Mouse (Mus musculus): ENCODE data around the gene Fkbp15.
A peak's percentile ranks its signal among the peaks of the same experiment; 100 is the strongest.

The Fkbp15 gene

DNA sequence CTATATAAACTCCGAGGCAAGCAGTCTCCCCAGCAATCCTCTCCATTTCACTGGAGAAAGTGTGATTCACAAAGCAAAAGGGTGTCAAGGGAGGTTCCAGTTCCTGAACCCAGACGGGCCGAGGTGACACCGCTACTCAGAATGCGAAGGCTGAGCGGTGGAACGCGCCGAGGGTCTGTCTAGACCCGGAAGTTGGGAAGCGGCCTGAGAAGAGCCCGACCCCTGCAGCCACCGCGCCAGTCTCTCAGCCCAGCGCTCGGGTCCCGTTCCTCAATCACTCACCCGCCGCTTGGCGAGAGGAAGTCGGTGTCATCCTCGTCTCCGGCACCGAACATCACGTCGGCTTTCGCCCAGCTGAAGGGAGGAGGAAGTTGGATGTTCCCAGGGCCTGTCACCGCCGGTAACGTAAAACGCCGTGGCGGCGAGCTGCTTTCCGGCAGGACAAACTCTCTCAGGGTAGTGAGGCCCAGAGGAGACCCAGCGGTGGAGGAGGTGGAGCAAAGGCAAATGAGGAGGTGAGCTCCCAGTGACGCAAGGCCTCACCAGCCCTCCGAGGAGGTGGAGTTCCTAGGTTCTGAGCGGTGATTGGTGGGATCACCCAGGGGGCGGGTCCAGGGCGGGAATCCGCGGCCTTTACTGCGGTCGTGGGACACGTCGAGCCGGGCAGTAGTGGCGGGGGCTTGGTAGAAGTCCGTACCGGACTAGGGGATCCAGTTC lies at the start of gene Fkbp15, which contains the start of gene Slc31a1:
Gene Fkbp15, minus strand, starts transcription at position 461 of the 717 bp plus-strand sequence.
Gene Slc31a1, plus strand, starts transcription at position 640 of the 717 bp plus-strand sequence.
- DNase-seq (ENCODE audit: low spot score), result peak; percentile 96

DNA sequence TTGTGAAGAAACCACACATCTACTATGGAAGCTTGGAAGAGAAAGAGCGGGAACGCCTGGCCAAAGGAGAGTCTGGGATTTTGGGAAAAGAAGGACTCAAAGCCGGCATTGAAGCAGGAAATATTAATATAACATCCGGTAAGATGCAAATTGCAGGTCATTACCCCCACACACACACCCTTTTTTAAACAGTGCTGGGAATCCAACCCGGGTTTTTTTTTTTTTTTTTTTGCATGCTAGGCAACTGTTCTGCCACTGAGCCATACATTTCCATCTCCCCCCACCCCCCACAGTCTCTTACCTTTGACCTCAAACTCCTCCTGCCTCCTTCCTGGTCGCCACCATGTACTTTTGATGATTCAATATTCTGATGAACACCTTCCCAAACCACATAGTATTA lies 49.3 kb upstream of the Fkbp15 start:
- DNase-seq (ENCODE audit: low spot score), result no peak

DNA sequence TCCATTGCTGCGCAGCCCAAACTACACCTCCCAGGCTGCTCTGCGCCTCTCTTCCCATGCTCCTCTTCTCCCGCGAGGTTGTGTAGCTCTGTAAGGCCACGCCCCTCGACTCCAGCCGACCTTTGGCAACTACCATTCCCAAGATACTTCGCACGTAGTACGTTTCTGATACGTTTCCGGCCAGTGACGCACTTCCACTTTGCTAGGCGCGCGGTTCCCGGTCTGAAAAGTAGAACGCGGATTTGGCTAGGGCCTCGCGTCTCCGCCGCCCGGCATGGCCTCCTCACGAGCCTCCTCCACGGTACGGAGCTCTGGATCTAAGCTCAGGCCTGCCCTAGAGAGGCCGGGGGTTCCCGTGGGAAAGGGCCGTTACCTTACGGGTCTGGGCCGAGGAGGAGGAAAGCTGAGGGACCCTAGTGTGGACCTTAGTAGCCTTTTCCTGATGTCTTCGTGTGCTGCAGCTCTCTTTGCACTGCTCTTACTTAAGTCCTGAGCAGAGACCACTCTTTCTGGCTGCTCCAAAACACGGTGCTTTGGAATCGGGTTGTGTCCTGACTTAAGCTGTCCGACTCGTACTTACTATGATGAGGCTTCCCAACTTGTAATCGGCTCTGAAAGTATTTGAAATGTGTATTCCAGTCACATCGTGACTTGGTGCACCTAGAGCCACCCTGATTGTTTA lies 48.4 kb upstream of the Fkbp15 start, which contains the start of the genes Cdc26 and Prpf4:
Gene Cdc26, minus strand, starts transcription at position 42 of the 682 bp plus-strand sequence.
Gene Prpf4, plus strand, starts transcription at position 197 of the 682 bp plus-strand sequence.
- DNase-seq (ENCODE audit: low spot score), result peak; percentile 99

DNA sequence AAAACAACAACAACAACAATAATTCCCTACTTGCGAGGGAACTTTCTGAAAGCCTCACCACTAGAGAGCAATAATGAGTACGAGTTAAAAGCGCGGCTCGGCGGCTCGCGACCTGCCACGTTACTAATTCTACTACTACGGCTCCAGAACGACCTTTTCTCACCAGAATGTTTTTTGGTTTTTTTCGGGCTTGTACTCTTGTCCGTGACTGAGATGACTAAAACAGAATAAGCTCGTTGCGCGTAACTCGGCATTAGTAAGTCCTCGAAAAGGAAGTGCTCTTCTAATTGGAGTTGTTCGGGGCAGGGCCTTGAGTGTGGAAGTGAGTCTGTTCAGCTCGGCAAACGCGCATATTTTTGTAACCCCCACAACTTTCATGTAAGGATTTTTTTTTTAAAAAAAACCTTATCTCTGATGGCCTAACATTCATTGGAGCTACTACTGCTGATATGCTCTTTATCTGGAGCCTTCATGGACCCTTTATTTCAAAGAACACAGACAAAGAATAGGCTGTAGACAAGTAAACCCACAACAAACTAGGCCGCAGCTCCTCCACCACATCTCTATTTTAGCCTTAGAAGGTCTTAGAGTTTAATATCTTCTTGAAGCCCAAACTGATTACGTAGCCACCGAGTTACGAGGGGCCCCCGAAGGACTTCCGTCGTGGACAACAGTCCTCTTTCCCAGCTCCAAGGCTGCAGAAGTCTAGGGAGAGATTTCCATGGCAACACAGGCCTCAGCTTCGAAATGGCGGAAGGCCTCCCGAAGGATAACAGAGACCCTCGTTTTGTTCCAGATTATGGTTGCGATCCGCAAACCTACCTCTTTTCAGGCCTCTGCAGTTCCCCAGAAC lies 47.6 kb upstream of the Fkbp15 start:
- DNase-seq (ENCODE audit: low spot score), result peak; percentile 70

DNA sequence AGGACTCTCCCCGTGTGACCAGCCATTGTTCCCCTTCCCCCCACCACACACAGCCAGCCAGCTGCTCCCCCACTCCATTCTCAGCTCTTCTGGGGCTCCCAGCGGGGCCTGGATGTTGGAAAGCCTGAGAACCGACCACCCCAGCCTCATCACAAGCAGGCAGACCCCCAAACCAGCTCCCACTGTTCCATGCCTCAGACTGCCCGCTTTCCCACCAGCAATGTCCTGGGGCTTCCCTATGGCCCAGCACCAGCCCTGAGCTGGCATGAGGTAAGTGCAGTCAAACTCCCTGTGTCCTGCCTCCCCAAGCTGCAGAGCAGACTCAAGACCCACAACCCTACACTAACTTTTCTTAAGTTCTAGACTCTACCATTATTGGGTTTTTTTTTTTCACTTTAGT lies 45.8 kb upstream of the Fkbp15 start:
- DNase-seq (ENCODE audit: low spot score), result no peak

DNA sequence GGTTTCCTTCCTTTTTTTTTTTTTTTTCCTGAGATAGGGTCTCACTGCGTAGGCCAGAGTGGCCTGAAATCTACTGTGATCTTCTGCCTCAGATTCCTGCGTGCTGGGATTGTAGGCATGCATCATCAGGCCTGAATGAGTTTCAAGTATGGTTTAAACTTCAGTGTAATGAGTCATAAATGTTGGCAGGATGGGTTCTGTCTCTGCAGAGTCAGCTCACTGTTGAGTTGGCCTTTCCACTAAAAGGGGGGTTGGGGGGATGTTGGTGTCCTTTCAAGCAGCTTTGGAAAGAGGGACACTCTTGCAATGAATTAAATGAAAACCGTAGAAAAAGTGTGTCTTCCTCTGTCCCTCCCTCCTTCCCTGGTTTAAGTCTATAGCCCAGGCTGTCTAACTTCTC lies 38.6 kb upstream of the Fkbp15 start:
- DNase-seq (ENCODE audit: low spot score), result no peak

DNA sequence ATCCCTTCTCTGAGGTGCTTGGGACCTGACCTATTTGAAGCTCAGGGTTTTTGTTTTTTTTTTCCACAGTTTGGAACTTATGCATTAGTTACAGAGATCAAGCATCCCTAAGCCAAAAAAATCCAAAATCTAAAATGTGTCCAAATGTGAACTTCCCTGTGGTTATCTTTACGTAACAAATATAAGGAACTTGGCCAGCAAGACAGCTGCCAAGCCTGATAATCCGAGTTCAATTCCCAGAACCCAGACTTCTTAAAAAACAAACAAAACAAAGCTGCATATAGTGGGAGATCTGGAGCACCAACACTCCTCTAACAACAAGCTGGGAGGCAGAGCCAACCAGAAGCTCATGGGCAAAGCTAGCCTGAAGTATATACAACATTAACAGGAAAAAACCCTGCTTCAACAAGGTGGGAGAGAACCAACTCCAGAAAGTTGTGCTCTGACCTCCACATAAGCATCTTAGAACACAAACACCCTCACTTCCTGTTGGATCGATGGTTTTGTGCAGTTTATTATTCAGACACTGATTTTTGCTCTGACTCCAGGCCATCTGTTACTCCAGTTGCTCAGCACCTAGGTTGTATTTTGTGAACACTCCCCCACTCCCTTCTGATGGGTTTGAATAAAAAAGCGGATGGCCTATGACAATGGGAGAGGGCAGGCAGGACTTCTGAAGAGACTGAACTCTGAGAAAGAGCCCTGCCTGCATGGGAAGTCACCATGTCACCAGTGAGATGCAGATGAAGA lies 37.4 kb upstream of the Fkbp15 start:
- no peak for DNase-seq (ENCODE audit: low spot score)

DNA sequence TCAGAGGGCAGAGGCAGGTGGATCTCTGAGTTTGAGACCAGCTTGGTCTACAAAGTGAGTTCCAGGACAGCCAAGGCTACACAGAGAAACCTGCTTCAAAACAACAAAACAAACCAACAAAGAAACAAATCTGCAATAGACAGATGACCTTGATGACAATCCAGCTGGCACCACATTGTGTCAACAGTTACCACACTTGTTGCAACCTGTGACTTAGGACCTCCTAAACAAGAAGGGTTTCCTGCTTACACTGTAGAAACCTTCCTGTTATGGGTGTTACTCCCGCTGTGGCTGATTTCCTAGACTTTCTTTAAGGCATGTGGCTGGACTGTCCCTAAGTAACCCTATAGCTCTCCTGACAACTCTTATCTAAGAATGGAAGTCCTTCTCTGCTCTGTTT lies 35.5 kb upstream of the Fkbp15 start:
- DNase-seq (ENCODE audit: low spot score), result no peak

DNA sequence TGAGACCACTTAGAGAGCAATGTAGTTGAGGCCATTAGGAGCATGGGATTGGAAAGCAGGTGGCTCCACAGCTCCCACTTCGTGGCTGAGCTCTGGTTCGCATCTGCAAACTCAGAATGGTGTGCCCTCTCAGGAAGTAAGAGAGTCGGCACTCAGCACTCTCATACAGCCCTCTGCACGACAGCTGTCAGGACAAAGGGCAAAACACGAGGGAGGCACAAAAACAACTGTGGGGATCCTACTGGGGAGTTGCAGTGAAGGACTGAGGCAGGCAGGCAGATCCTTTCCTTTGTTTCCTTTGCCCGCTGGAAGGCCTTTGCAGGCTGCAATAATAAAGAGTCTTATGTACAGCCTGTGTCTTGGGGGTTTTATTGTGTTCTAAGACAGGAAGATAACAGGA lies 33.1 kb upstream of the Fkbp15 start:
- no peak for DNase-seq (ENCODE audit: low spot score)

DNA sequence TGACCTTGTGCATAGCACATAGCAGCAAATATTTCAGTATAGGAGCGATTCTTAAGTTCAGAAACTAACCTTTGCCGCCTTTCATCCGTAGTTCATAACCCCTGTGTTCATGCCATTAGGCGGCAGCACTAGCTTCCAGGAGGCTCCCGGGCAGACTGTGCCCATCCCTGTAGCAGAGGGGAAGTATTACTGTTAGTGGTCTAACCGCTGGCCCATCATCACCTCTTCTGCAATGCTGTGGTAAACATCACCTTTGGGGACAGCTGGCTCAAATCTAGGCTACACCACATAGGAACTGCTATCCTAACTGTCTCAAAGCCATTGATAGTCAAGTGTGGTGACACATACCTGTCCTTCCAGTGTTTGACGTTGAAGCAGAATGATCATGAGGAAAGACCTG lies 31.5 kb upstream of the Fkbp15 start:
- DNase-seq (ENCODE audit: low spot score), result no peak

DNA sequence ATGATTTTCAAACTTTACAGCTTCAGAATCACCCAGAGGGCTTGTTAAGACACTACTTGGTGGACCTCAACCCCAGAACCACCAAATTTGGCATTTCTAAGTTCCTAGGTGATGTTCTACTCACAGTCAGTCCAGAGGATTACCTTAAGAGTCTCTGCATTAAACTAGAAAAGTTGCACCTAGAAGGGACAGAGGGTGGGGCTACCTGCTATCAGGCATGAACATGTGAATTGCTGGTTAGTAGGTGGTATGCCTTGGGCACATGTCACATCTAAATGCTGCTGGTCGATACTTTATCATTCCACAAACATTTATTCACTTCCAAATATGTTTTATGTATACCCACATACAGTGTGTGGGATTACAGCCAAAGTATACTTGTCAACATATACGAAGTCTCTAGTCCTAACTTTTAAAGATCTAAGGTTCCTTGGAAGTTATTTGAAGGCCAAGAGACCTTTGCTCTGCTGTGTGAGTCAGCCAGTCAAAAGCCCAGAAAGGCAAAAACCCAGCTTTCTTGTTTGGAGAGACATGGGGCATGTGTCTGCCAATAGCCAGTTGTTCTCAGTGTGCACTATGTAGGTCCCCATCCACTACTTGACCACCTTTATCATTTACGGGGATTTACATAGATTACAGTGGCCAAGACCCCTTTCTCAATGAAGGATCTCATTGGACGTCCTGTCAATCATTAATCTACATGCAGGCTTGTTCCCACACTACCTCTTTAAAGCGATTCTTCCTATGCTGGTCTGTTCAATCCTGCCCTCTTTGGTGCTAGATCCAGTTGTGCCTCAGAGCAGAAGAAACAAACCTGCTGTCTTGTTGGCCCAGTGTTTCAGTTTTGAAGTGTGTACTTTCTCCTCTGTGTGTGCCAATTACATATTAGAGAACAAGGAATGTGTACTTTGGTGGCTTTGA lies 29.5 kb upstream of the Fkbp15 start:
- no peak for DNase-seq (ENCODE audit: low spot score)

DNA sequence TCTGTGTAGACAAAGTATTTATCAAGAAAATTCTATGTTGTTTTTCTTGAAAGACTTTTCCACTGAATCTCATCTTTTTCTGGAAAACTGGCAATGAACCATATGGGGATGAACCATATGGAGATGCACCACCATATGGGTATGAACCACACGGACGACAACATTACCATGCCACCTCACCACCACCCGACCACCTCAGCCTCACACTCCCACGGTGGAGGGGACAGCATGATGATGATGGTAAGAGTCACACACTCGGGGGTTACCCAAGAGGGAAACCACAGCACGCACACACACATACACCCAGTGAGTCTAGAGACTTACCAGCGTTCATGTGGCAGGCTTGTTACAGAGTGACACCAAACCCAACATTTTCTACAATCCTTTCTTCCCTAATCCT lies 25.1 kb upstream of the Fkbp15 start:
- DNase-seq (ENCODE audit: low spot score), result no peak

DNA sequence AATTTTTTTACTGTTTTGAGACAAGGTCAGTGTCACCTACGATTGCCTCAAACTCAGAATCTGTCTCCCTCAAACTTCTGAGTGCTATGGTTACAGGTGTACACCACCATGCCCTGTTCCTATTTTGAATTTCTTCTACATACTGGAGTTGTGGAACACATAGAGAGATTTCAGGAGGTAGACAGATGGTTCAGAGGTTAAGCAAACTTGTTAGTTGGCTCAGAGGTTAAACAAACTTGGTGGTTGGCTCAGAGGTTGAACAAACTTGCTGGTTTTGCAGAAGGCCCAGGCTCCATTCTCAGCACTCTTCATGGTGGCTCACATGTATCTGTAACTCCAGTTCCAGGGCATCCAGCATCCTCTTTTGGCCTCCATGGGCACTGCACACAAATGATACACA lies 23.8 kb upstream of the Fkbp15 start:
- DNase-seq (ENCODE audit: low spot score), result no peak

DNA sequence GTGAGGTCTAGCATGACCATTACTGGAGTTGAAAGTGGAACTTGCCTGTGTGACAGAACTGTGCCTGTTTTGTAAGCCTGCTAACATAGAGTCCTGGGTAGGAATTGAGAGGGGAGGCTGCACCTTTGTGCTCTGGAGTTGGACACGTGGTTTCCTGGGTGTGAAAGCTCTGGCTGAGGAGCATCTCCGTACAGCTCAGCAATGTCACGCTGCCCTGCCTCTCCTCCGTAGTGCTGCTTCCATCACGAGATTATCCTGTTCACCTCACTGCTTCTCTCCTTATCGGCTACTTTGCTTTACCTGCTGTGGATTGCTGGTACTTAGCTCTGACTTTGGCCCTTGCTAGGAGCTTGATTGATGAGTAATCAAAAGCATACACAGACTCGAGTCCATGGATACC lies 23.4 kb upstream of the Fkbp15 start:
- no peak for DNase-seq (ENCODE audit: low spot score)

DNA sequence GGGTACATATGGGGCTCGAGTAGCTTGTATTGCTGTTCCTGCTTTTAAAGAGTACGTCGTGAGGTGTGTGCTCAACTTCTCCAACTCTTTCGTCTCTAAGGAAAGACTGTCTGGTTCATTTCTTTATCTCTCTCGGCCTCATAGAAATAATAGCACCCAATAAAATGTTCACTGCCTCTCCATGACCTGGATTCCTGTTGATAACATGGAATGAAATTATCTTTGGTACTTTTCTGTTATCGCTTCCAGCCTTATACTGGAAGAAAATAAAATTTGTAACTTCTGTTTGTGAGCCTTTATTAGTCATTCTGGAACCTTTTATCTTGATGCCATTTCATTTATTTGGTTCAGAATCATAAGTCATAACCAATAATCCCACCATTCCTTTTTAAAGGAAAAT lies 22.9 kb upstream of the Fkbp15 start:
- DNase-seq (ENCODE audit: low spot score), result no peak

DNA sequence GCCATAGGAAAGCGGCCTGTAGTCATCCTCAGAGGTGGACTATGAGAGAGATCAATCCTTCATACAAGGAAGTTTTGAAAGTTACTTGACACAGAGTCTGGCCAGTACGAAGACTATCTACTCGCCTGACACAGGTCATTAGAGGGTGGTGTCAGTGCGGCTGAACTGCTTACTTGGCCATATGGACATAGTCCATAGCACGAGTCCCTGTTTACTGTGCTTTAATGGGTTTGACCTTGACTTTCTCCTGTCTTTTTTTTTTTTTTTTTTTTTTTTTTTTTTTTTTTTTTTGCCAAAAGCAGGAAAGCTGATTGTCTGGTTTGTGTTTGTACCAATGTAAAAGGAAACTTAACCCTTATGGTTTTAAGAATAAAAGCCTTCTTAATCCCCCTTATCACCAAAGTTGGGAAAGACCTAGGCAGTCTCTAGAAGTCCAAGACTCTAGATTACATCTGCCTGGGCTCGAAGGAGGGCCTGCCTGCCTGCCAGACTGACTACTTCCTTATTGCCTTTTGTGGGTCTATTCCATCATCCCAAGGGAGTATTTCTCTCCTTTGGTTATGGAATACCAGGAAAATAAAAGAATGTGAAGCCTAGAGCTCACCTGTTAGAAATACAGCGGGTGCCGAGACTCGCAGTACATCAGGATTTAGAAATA lies 19.5 kb upstream of the Fkbp15 start:
- no peak for DNase-seq (ENCODE audit: low spot score)

DNA sequence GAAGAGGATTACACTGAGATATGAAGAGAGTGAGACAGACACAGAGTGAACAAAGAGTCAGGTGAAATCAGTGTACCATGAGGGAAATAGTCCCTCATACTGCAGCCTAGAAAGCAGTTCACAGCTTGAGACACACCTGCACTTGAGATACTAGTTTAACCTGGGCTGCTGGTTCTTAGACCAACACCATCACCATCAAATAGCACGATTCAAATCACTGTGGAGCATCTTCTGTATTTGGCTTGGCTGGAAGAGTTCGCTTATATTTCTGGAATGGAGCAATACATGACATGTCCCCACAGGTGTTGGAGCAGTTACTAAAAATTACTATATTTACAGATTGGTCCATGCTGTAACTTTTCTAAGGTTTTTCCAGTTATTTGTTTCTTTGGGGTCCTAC lies 15.8 kb upstream of the Fkbp15 start:
- DNase-seq (ENCODE audit: low spot score), result no peak

DNA sequence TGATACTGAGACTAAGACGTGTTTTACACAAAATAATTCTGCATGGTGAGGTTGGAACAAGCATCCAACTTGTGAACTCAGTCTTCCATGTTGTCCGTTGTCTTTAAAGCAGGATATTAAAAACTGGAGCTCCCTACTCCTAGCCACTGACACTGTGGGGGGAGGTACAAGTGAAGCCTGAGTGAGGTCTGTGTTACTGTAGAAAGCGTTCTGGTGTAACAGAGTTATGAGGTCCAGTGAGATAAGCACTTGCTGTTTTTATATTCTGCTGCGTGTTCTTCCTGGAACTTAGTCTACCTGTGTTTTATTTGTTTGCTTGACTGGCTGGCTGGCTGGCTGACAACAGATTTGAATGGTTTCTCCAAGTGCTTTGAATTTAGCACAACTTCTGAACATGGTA lies 14.0 kb upstream of the Fkbp15 start:
- no peak for DNase-seq (ENCODE audit: low spot score)

DNA sequence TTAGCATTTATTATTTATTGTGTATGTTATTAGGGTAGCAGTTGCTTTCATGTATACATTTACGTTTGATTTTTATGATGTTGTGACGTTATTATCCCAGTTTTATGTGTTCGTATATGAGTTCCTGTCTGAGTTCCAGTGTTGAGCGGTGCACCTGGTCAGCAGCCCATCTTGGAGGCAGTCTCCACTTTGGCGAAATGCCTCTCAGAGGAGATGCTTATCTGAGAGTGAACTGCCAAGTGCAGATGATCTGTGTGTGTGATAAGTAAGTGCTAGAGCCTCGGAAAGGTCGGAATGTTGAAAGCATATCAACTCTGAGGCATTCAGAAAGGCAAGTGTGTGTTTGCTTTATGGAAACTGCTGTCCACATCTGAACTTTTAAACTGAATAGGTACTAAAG lies 13.3 kb upstream of the Fkbp15 start:
- no peak for DNase-seq (ENCODE audit: low spot score)

DNA sequence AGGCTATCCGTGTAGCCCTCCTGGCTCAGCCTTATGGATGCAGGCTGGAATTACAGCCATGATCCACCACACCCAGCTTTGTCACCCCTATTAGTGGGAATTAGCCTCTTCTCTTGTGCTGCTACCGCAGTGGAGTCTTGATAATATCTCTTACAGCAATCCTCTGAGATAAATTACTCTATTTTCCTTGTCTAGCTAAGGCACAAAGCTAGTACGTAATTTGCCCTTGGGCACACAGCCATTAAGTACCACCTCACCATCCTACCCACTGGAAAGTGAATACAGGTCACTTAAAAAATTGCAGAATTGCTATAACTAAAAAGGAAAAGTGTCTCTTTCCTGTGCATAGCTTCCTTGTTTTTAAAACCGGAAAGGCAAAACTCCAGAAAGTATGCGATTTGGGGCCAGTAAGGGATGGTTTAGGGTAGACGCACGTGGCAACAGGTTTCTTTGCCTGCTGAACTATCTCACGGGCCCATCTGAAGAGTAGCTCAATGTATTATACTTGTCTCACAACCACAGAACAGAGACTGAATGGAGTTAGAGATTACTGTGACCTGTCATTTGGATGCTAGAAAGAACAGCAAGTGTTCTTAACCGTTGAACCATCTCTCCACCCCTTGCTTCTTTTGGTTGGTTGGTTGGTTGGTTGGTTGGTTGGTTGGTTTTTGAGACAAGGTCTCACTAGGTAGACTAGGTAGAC lies 12.6 kb upstream of the Fkbp15 start:
- DNase-seq (ENCODE audit: low spot score), result no peak

All from c-Kit-positive CD71-positive TER-119-positive erythroid progenitor cells, embryonic 14.5 days (primary cell).